Mouse (Mus musculus) brain, adult 10 weeks (tissue): ENCODE measurements around the gene Prps1l1. TPM values are rescaled to one million over a fixed set of nuclear protein-coding genes. Genes with fewer than 3 reads are reported as not detected.

ENCODE experiments used
- polyA plus RNA-seq: library from polyadenylated mRNA; stranded (reverse); fragments of 350-450 nt; fragmentation: Illumina TruSeq; extraction: RNeasy Lipid Tissue Mini Kit (QIAGEN cat#74804); gene quantifications from one replicate; pipeline ENCODE4 v1.2.3, GENCODE M21; 2015; ENCODE audit warnings: low read depth, low replicate concordance

The Prps1l1 gene
- not detected for polyA plus RNA-seq

GRCm38 (mm10) chr12:34984461-34984860, at the start of gene Prps1l1:
Gene Prps1l1 (plus strand): TSS chr12:34984761.

Other genes starting within 250 kb of the Prps1l1 start
- 25.6 TPM for gene Hdac9, start 67.7 kb upstream of the Prps1l1 start, polyA plus RNA-seq
- 45.5 TPM for gene Snx13, start 62.4 kb downstream of the Prps1l1 start, polyA plus RNA-seq